Mouse (Mus musculus) CH12F3 (cell line): Measurements from ENCODE around the gene Acod1.

Experiments used
- in situ Hi-C: fragments of 300-500 bp; cut with MboI; formaldehyde crosslinking; loops from 2 replicates; pipeline ENCODE4 v1.14.3; 2020; ENCODE audit warnings: low sequenced_read_pairs

Acod1 gene

GRCm38 (mm10) chr14:103046677-103047076, at the start of gene Acod1:
Gene Acod1 (plus strand): TSS chr14:103046977.
- in situ Hi-C loops = loop anchor here (5.0 kb wide), 1 partner anchor 34 kb away; no protein-coding TSS in a partner anchor

- in situ Hi-C loops = loop anchor here (10.0 kb wide), 1 partner anchor 527 kb away; no protein-coding TSS in a partner anchor
These were observed 39.0 kb upstream of the Acod1 start for GRCm38 (mm10) chr14:103007737-103008136.

- in situ Hi-C loops = loop anchor here (5.0 kb wide), 1 partner anchor 36 kb away; the partner anchor contains the start of gene Acod1
These were observed 35.0 kb upstream of the Acod1 start for GRCm38 (mm10) chr14:103011782-103012181.

GRCm38 (mm10) chr14:103012563-103013150, 34.1 kb upstream of the Acod1 start:
- in situ Hi-C loops = loop anchor here (5.0 kb wide), 1 partner anchor 35 kb away; the partner anchor contains the start of gene Acod1

GRCm38 (mm10) chr14:103017009-103017408, 29.8 kb upstream of the Acod1 start:
- in situ Hi-C loops = no loop called here

GRCm38 (mm10) chr14:103020046-103020445, 26.7 kb upstream of the Acod1 start:
- in situ Hi-C loops = no loop called here

- in situ Hi-C loops = no loop called here
These were observed 17.6 kb upstream of the Acod1 start for GRCm38 (mm10) chr14:103029203-103029602.

GRCm38 (mm10) chr14:103033271-103033823, 13.4 kb upstream of the Acod1 start:
- in situ Hi-C loops = no loop called here

GRCm38 (mm10) chr14:103034076-103034475, 12.7 kb upstream of the Acod1 start:
- in situ Hi-C loops = no loop called here

- in situ Hi-C loops = no loop called here
These were observed 9.8 kb upstream of the Acod1 start for GRCm38 (mm10) chr14:103037016-103037415.

GRCm38 (mm10) chr14:103048292-103049086, 1.7 kb downstream of the Acod1 start:
- in situ Hi-C loops = loop anchor here (5.0 kb wide), 1 partner anchor 36 kb away; no protein-coding TSS in a partner anchor

GRCm38 (mm10) chr14:103051159-103051769, 4.5 kb downstream of the Acod1 start:
- in situ Hi-C loops = loop anchor here (25.0 kb wide), 2 partner anchors 486 to 636 kb away; no protein-coding TSS in a partner anchor

- in situ Hi-C loops = loop anchor here (25.0 kb wide), 2 partner anchors 483 to 633 kb away; no protein-coding TSS in a partner anchor
These were observed 8.0 kb downstream of the Acod1 start for GRCm38 (mm10) chr14:103054731-103055130.

- in situ Hi-C loops = loop anchor here (25.0 kb wide), 2 partner anchors 481 to 631 kb away; no protein-coding TSS in a partner anchor
These were observed 9.8 kb downstream of the Acod1 start for GRCm38 (mm10) chr14:103056601-103057000.

GRCm38 (mm10) chr14:103058998-103059397, 12.2 kb downstream of the Acod1 start:
- in situ Hi-C loops = loop anchor here (25.0 kb wide), 2 partner anchors 478 to 628 kb away; no protein-coding TSS in a partner anchor

GRCm38 (mm10) chr14:103059495-103059894, 12.7 kb downstream of the Acod1 start:
- in situ Hi-C loops = loop anchor here (25.0 kb wide), 2 partner anchors 478 to 628 kb away; no protein-coding TSS in a partner anchor

- in situ Hi-C loops = loop anchor here (25.0 kb wide), 2 partner anchors 472 to 622 kb away; no protein-coding TSS in a partner anchor
These were observed 18.8 kb downstream of the Acod1 start for GRCm38 (mm10) chr14:103065294-103066167.

GRCm38 (mm10) chr14:103069465-103069863, 22.7 kb downstream of the Acod1 start:
- in situ Hi-C loops = loop anchor here (25.0 kb wide), 2 partner anchors 468 to 618 kb away; no protein-coding TSS in a partner anchor

- in situ Hi-C loops = loop anchor here (25.0 kb wide), 2 partner anchors 467 to 617 kb away; no protein-coding TSS in a partner anchor
These were observed 23.3 kb downstream of the Acod1 start, which contains the start of gene Cln5 for GRCm38 (mm10) chr14:103069864-103070611. Gene Cln5 (plus strand): TSS chr14:103070216.
